Mouse (Mus musculus) midbrain, postnatal 0 days (tissue): ENCODE data around the gene Robo1. TPM values are rescaled to one million over a fixed set of nuclear protein-coding genes. Genes with fewer than 3 reads are reported as not detected.

ENCODE experiments used
- ATAC-seq: fragments of 200-750 bp; cut with Nextera tagmentation; 2 replicates; pipeline ENCODE4 v1.8.0; 2017; ENCODE audit warnings: moderate number of reproducible peaks, mild to moderate bottlenecking, moderate TSS enrichment, moderate library complexity; ENCODE audit not compliant: low FRiP score
- DNase-seq: peaks from one replicate; pipeline ENCODE4 v3.0.0-alpha.2; 2015; ENCODE audit warnings: low spot score
- H3K27ac ChIP-seq: fragments of 300-500 bp; sonication (generic); 2 replicates; pipeline ENCODE4 v1.5.1; 2014; ENCODE audit warnings: low read depth, mild to moderate bottlenecking, low read length, mixed read lengths
- H3K27me3 ChIP-seq: fragments of 300-500 bp; sonication (generic); 2 replicates; pipeline ENCODE4 v1.6.1; 2014; ENCODE audit warnings: low read length, control low read depth, mixed read lengths; ENCODE audit not compliant: insufficient read depth
- H3K36me3 ChIP-seq: fragments of 300-500 bp; sonication (generic); 2 replicates; pipeline ENCODE4 v1.6.1; 2014; ENCODE audit warnings: low read length, control low read depth, mixed read lengths; ENCODE audit not compliant: insufficient read depth
- H3K4me1 ChIP-seq: fragments of 300-500 bp; sonication (generic); 2 replicates; pipeline ENCODE4 v1.6.1; 2014; ENCODE audit warnings: mild to moderate bottlenecking, control low read depth, antibody characterized with exemption, low read length, mixed read lengths; ENCODE audit not compliant: insufficient read depth
- H3K4me2 ChIP-seq: fragments of 300-500 bp; sonication (generic); 2 replicates; pipeline ENCODE4 v1.6.1; 2014; ENCODE audit warnings: low read depth, mild to moderate bottlenecking, low read length, mixed read lengths; ENCODE audit not compliant: poor library complexity, severe bottlenecking
- H3K4me3 ChIP-seq: fragments of 300-500 bp; sonication (generic); 2 replicates; pipeline ENCODE4 v1.5.1; 2014; ENCODE audit warnings: low read depth, mild to moderate bottlenecking, low read length, moderate library complexity
- H3K9ac ChIP-seq: fragments of 300-500 bp; sonication (generic); replicated peaks from 2 replicates; pipeline ENCODE4 v1.6.1; 2014; ENCODE audit warnings: mild to moderate bottlenecking, low read length, moderate library complexity, mixed read lengths; ENCODE audit not compliant: poor library complexity, severe bottlenecking
- H3K9me3 ChIP-seq: fragments of 300-500 bp; sonication (generic); 2 replicates; pipeline ENCODE4 v1.6.1; 2016; ENCODE audit warnings: low read length, control low read depth
- CTCF ChIP-seq: IDR thresholded peaks from 2 replicates; pipeline ENCODE4 v1.5.1; 2016; ENCODE audit warnings: antibody characterized with exemption, mild to moderate bottlenecking
- WGBS: fragments of 180-500 bp; shearing (Covaris S2); extraction: QIAGEN DNeasy Blood & Tissue Kit; methylation state at CpG from one replicate; pipeline ENCODE4 v1.1.7; 2014; 5-methylcytosine and 5-hydroxymethylcytosine counted together
- polyA plus RNA-seq: library from polyadenylated mRNA; unstranded; fragments of >200 nt; fragmentation: Nextera tagmentation; extraction: Ambion mirVana; gene quantifications from 2 replicates; pipeline ENCODE4 v1.2.1, GENCODE M21; 2015
- total RNA-seq: library from RNA; depleted of rRNA; stranded (reverse); fragments of >200 nt; gene quantifications from 2 replicates; pipeline ENCODE4 v1.2.3, GENCODE M21; 2014

Robo1 gene
- total and polyA plus RNA-seq, 2 experiments from 2014 or later, result 31.4 to 96.1 TPM

GRCm38 (mm10) chr16:72686480-72687053 lies 378.5 kb downstream of the Robo1 start:
- no peak for TF ChIP-seq CTCF
- no peak overlapping the region for H3K27ac ChIP-seq
- ATAC-seq (no peak), DNase-seq (no peak)
- H3K36me3 ChIP-seq, result no peaks in the 10 kb centered on the region
- H3K4me1 ChIP-seq, result no peaks in the 10 kb centered on the region
- no peak overlapping the region for H3K4me3 ChIP-seq
- no peak overlapping the region for H3K9ac ChIP-seq
- H3K4me2 ChIP-seq, result no peak overlapping the region
- H3K9me3 ChIP-seq, result no peaks in the 10 kb centered on the region
- no peaks in the 10 kb centered on the region for H3K27me3 ChIP-seq
- WGBS, result 87% methylated on average over 11 of the region's 11 CpGs

GRCm38 (mm10) chr16:72687651-72688050 lies 379.5 kb downstream of the Robo1 start:
- Histone ChIP-seq H3K36me3 (no peaks in the 10 kb centered on the region), H3K9me3 (no peaks in the 10 kb centered on the region), H3K4me3 (no peak overlapping the region), H3K9ac (no peak overlapping the region), H3K4me2 (no peak overlapping the region), H3K4me1 (0 out of 2 replicates have a peak, but pooled peaks cover 2% of the 10 kb centered on the region), H3K27ac (no peak overlapping the region), H3K27me3 (no peaks in the 10 kb centered on the region)
- TF ChIP-seq CTCF, result no peak
- DNase-seq, result no peak
- no peak for ATAC-seq
- 58% methylated on average over 3 of the region's 3 CpGs for WGBS

GRCm38 (mm10) chr16:72688185-72688681 lies 380.1 kb downstream of the Robo1 start:
- 64% methylated on average over 6 of the region's 6 CpGs for WGBS
- no peaks in the 10 kb centered on the region for H3K27me3 ChIP-seq
- H3K4me1 ChIP-seq, result 0 out of 2 replicates have a peak, but pooled peaks cover 2% of the 10 kb centered on the region
- H3K9me3 ChIP-seq, result no peaks in the 10 kb centered on the region
- DNase-seq (peak; percentile 38), ATAC-seq (no peak)
- no peak for TF ChIP-seq CTCF
- no peak overlapping the region for H3K27ac ChIP-seq
- H3K4me3 ChIP-seq, result no peak overlapping the region
- no peaks in the 10 kb centered on the region for H3K36me3 ChIP-seq
- H3K9ac ChIP-seq, result no peak overlapping the region
- H3K4me2 ChIP-seq, result no peak overlapping the region

- no peak overlapping the region for H3K9ac ChIP-seq
- no peak overlapping the region for H3K4me2 ChIP-seq
- peaks cover 5% of the 10 kb centered on the region; the same call in 1 of the 2 replicates for H3K4me1 ChIP-seq
- TF ChIP-seq CTCF, result peak; percentile 73
- ATAC-seq, result no peak
- WGBS, result 17% methylated on average over 3 of the region's 3 CpGs
- no peaks in the 10 kb centered on the region for H3K36me3 ChIP-seq
- H3K9me3 ChIP-seq, result no peaks in the 10 kb centered on the region
- no peak overlapping the region; the same call in 1 of the 2 replicates for H3K27ac ChIP-seq
- H3K27me3 ChIP-seq, result no peaks in the 10 kb centered on the region
- no peak overlapping the region for H3K4me3 ChIP-seq
- DNase-seq, result peak; percentile 56
Measured at GRCm38 (mm10) chr16:72691909-72692308, 383.8 kb downstream of the Robo1 start.

- TF ChIP-seq CTCF, result no peak
- Histone ChIP-seq H3K27me3 (no peaks in the 10 kb centered on the region), H3K9ac (no peak overlapping the region), H3K27ac (no peak overlapping the region), H3K9me3 (no peaks in the 10 kb centered on the region), H3K4me2 (no peak overlapping the region), H3K4me1 (peaks cover 5% of the 10 kb centered on the region; the same call in 1 of the 2 replicates), H3K36me3 (no peaks in the 10 kb centered on the region), H3K4me3 (no peak overlapping the region)
- no peak for ATAC-seq
- 38% methylated on average over 14 of the region's 14 CpGs for WGBS
- no peak for DNase-seq
Measured at GRCm38 (mm10) chr16:72693446-72694274, 385.6 kb downstream of the Robo1 start.

- H3K9me3 ChIP-seq, result no peaks in the 10 kb centered on the region
- no peak overlapping the region for H3K9ac ChIP-seq
- no peak for TF ChIP-seq CTCF
- DNase-seq (no peak), ATAC-seq (no peak)
- no peaks in the 10 kb centered on the region for H3K27me3 ChIP-seq
- WGBS, result 83% methylated on average over 5 of the region's 5 CpGs
- no peak overlapping the region for H3K4me2 ChIP-seq
- no peak overlapping the region for H3K4me3 ChIP-seq
- H3K27ac ChIP-seq, result no peak overlapping the region
- H3K36me3 ChIP-seq, result no peaks in the 10 kb centered on the region
- H3K4me1 ChIP-seq, result peaks cover 5% of the 10 kb centered on the region; the same call in 1 of the 2 replicates
Measured at GRCm38 (mm10) chr16:72694787-72695186, 386.7 kb downstream of the Robo1 start.
